Mouse (Mus musculus): ENCODE data around the gene Cbwd1.

DNA sequence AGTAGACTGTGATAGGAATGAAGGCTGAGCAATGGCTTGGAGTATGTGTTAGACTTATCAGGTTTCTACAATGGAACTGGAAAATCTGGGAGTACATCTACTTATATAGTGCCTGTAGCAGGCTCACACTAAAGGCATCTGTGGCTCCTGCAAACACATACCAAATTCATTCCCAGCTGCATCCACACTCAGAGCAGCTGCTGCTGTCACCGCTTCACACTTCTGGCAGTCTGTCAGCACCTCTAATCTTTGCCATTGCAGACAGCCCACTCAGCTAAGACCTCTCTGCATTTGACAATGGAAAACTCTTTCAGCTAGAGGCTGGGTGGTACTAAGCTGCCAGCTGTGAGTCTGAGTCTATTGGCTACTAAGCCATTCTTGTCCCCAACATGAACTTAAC is 24.3 kb downstream of the Cbwd1 start:
- TF ChIP-seq CTCF (IDR thresholded peaks at IDR 0.05; ENCODE audit: low read depth) (no peak), EP300 (optimal IDR thresholded peaks at IDR 0.05) (no peak)

All from stomach, postnatal 0 days (tissue).